9 mouse cellular contexts compared by ENCODE assay signal in the genomic region with DNA sequence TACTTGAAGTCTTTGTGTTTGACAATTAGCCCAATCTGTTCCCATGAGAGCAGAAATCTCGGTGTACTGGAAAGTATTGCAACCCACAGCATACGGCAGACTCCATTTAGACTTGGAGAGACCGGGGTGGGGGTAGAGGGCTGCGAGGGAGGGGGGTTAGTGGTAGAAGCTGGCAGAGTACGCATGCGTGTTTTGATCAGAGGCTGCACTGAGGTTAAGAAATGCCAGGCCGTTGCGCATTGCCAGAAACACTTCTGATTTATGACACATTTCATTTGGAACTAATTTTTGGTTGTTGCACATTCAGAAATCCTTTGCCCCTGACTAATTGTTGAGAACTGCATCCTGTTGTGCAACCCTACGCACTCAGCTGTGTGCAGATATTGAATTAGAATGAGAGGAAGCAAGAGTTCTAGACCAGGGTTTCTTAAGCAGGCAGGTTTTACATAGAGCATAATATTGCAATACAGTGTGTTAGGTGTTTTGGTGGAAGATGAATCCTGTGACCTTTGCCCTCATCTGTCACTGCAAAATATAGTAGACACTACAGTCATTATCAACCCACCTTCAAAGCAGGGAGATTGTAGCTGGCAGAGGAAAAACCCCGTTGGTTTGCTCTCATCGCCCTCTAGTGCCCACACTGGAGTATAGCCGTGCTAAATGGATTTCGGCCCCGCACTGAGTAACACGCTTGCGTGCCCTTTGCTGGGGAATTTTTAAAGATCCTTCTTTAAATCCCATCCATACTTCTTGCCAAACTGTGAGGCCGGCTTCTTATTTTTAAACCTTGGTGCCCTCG. TPM values are rescaled to one million over a fixed set of nuclear protein-coding genes. Genes with fewer than 3 reads are reported as not detected.
A peak's percentile ranks its signal among the peaks of the same experiment; 100 is the strongest.
DNase-seq lines count a peak whose midpoint lies in the region; ATAC-seq and TF ChIP-seq lines count a peak whose summit lies in the region.
"Had no signal": no experiment of that assay in that cellular context is flagged by ENCODE, and none has a peak within 500 bp of the region (broad histone marks: within the 10 kb centered on the region; RNA-seq: fewer than 3 reads in every experiment).

No protein-coding gene starts in this region.

- H3K9ac ChIP-seq in midbrain, postnatal 0 days (replicated peaks; ENCODE audit: low read length, poor library complexity, severe bottlenecking): no peak overlapping the region

- H3K36me3 ChIP-seq in midbrain, postnatal 0 days (ENCODE audit: insufficient read depth, low read length): peaks cover 6% of the 10 kb centered on the region; the same call in 1 of the 2 replicates

- H3K4me3 ChIP-seq in midbrain, postnatal 0 days (ENCODE audit: low read depth, low read length): no peak overlapping the region
- H3K4me3 ChIP-seq: megakaryocyte, embryonic 14.5 days had no signal

- WGBS in midbrain, postnatal 0 days: 48% methylated on average over 18 of the region's 18 CpGs

- no peak overlapping the region for H3K27ac ChIP-seq in midbrain, postnatal 0 days (ENCODE audit: low read depth, low read length)

- no peak for ATAC-seq in midbrain, postnatal 0 days (ENCODE audit: low FRiP score)
- no peak for ATAC-seq in erythroblast, adult 5-6 weeks (replicated peaks; ENCODE audit: low FRiP score, poor library complexity, severe bottlenecking)

- H3K27me3 ChIP-seq in midbrain, postnatal 0 days (ENCODE audit: insufficient read depth, low read length): no peaks in the 10 kb centered on the region

- peak; percentile 38 for DNase-seq in ovary, postnatal 36 days (ENCODE audit: low spot score)
- DNase-seq in ovary, adult 18-20 months (ENCODE audit: low spot score): no peak
- peak; percentile 63 for DNase-seq in ZHBTc4 (ENCODE audit: low read depth, low spot score)
- DNase-seq in cerebellum, postnatal 14 days: peak; percentile 85 to 87
- DNase-seq in gastrocnemius, postnatal 25 days: peak; percentile 43
- DNase-seq in layer of hippocampus, postnatal 36 days: peak; percentile 41 to 58
- peak; percentile 76 for DNase-seq in midbrain, postnatal 0 days (ENCODE audit: low spot score)

- peak; percentile 89 for TF ChIP-seq CTCF in midbrain, postnatal 0 days (IDR thresholded peaks at IDR 0.05)

- H3K4me1 ChIP-seq in midbrain, postnatal 0 days (ENCODE audit: insufficient read depth, low read length): no peaks in the 10 kb centered on the region

- no peak overlapping the region for H3K4me2 ChIP-seq in midbrain, postnatal 0 days (ENCODE audit: low read depth, low read length, poor library complexity, severe bottlenecking)

- H3K9me3 ChIP-seq in midbrain, postnatal 0 days (ENCODE audit: low read length): no peaks in the 10 kb centered on the region

RNA-seq across cellular contexts. Expression of gene Larp6, which starts 31.6 kb away (rescaled TPM):
- total RNA-seq in gastrocnemius, postnatal 25 days (2021): 1 to 10 TPM in 1 of 2 experiments, under 1 TPM in 1; 0.83 to 1.0 TPM
- total RNA-seq in layer of hippocampus, postnatal 36 days (2021): 10 to 100 TPM; 33.4 to 34.8 TPM
- 37.3 and 42.6 TPM in 2 replicates for total RNA-seq in midbrain, postnatal 0 days (2014; rRNA removed)
- 30.4 and 31.4 TPM in 2 replicates for polyA plus RNA-seq in midbrain, postnatal 0 days (2015; fragmentation: Nextera tagmentation; extraction: Ambion mirVana)
- total RNA-seq in erythroblast, adult 5-6 weeks (2015; ENCODE audit: low replicate concordance): not detected in 2 replicates
- total RNA-seq in erythroblast, adult 5-6 weeks (2017; ENCODE audit: low replicate concordance): not detected in 2 replicates

RNA-seq across cellular contexts. Expression of gene Uaca, which starts 50.0 kb away (rescaled TPM):
- total RNA-seq in gastrocnemius, postnatal 25 days (2021): 100 to 1,000 TPM in 1 of 2 experiments, 10 to 100 TPM in 1; 65.4 to 107 TPM
- total RNA-seq in layer of hippocampus, postnatal 36 days (2021): 1 to 10 TPM; 5.6 to 7.0 TPM
- total RNA-seq in midbrain, postnatal 0 days (2014; rRNA removed): 6.1 and 8.9 TPM in 2 replicates
- 10.8 and 11.5 TPM in 2 replicates for polyA plus RNA-seq in midbrain, postnatal 0 days (2015; fragmentation: Nextera tagmentation; extraction: Ambion mirVana)
- total RNA-seq in erythroblast, adult 5-6 weeks (2015; ENCODE audit: low replicate concordance): not detected in 2 replicates
- not detected in 2 replicates for total RNA-seq in erythroblast, adult 5-6 weeks (2017; ENCODE audit: low replicate concordance)

RNA-seq across cellular contexts. Expression of gene Lrrc49, which starts 56.4 kb away (rescaled TPM):
- 1 to 10 TPM; 2.1 to 3.0 TPM for total RNA-seq in gastrocnemius, postnatal 25 days (2021)
- 10 to 100 TPM; 54.4 to 58.3 TPM for total RNA-seq in layer of hippocampus, postnatal 36 days (2021)
- total RNA-seq in midbrain, postnatal 0 days (2014; rRNA removed): 79.2 and 86.5 TPM in 2 replicates
- polyA plus RNA-seq in midbrain, postnatal 0 days (2015; fragmentation: Nextera tagmentation; extraction: Ambion mirVana): 69.2 and 72.0 TPM in 2 replicates
- total RNA-seq in erythroblast, adult 5-6 weeks (2015; ENCODE audit: low replicate concordance): not detected in 2 replicates
- total RNA-seq in erythroblast, adult 5-6 weeks (2017; ENCODE audit: low replicate concordance): 0.84 and 1.4 TPM in 2 replicates

Comparison
In these comparisons a context has a peak if more than half of its experiments do, and no peak if none do; other contexts are left out.
1. RNA of gene Larp6, which starts 31.6 kb away (total RNA-seq): 37.3 to 42.6 TPM in midbrain, postnatal 0 days and 33.4 to 34.8 TPM in layer of hippocampus, postnatal 36 days; 0.83 to 1.0 TPM in gastrocnemius, postnatal 25 days and not detected in erythroblast, adult 5-6 weeks; every median in the first group is over 10 times any median in the second.
2. RNA of gene Lrrc49, which starts 56.4 kb away (total RNA-seq): 79.2 to 86.5 TPM in midbrain, postnatal 0 days and 54.4 to 58.3 TPM in layer of hippocampus, postnatal 36 days; 2.1 to 3.0 TPM in gastrocnemius, postnatal 25 days and 0.84 to 1.4 TPM in erythroblast, adult 5-6 weeks; every median in the first group is over 10 times any median in the second.